Mouse (Mus musculus) monocyte, adult 2 months (primary cell): ENCODE results near the gene Plekhd1.

Experiments
- DNase-seq, 2 experiments: peaks; one replicate each; pipeline ENCODE4 v3.0.0; 2022; ENCODE audit warnings: low spot score in 2 of 2, low read depth in 1 of 2

Gene Plekhd1

GRCm38 (mm10) chr12:80698526-80699143, 6.2 kb downstream of the Plekhd1 start:
- DNase-seq, result no peak

GRCm38 (mm10) chr12:80699144-80699531, 6.7 kb downstream of the Plekhd1 start:
- DNase-seq, result no peak

DNA sequence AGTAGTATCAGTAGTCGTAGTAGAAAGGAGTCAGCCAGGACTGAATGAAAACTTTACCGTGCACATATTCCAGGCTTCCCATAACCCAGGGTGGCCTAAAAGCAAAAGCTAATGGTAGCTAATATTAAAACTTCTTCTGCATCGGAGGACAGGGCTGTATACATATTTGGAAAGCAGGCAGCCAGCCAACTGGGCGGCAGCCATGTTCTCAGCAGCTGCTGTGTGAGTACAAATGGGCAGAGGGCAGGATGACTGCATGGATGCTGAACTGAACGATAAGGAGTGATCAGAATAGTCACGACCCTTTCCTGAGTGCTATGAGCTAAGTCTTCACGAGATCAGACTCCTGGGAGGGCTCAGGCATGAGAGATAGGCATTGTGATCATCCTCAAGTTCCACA, 8.9 kb downstream of the Plekhd1 start:
- no peak for DNase-seq

- DNase-seq, result no peak
Measured at GRCm38 (mm10) chr12:80706208-80706914, 14.0 kb downstream of the Plekhd1 start.

GRCm38 (mm10) chr12:80706915-80707604, 14.7 kb downstream of the Plekhd1 start:
- no peak for DNase-seq

DNA sequence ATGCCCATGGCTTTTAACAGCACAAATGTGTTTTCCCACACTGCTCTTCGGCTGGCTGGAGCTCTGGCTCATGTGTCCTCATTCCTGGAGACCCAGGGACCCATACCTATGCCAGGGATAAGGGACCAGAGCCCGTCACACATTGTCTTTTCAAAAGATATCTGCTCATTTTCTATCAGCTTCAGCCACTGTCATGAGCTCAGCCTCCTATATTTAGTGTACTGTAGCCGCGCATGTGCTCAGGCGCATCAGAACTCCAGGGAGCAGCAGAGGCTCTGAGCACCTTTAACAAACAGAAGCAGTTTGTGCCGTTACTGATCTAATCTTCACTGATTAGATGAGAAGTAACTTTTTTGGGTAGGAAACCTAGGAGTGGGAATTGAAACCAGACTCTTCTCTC, 23.5 kb downstream of the Plekhd1 start:
- DNase-seq, result no peak

GRCm38 (mm10) chr12:80719141-80719540, 26.8 kb downstream of the Plekhd1 start:
- no peak for DNase-seq

DNA sequence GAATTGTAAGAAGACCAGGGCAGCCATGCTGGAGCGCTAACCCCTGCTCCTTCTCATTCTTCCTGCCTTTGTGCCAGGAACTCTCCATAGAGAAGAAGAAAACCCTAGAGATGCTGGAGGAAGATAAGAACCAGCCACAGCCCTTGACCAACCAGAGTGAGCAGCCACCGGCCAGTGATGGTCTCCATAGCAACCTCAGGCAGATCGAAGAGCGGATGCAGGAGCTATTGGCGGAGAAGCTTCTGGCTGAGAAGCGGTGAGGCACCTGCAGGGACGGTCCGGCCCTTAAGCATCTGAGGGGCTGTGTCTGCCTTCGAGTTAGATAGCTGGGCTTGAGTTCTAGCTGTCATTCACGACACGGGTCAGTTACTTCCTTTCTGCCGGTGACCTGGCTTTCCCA, 28.1 kb downstream of the Plekhd1 start:
- no peak for DNase-seq

- no peak for DNase-seq
Measured at GRCm38 (mm10) chr12:80721458-80721857, 29.1 kb downstream of the Plekhd1 start.

GRCm38 (mm10) chr12:80724853-80725559, 32.6 kb downstream of the Plekhd1 start:
- DNase-seq, result peak; percentile 18 to 64

GRCm38 (mm10) chr12:80728207-80728606, 35.8 kb downstream of the Plekhd1 start:
- DNase-seq, result no peak

GRCm38 (mm10) chr12:80728814-80729213, 36.4 kb downstream of the Plekhd1 start:
- no peak for DNase-seq

DNA sequence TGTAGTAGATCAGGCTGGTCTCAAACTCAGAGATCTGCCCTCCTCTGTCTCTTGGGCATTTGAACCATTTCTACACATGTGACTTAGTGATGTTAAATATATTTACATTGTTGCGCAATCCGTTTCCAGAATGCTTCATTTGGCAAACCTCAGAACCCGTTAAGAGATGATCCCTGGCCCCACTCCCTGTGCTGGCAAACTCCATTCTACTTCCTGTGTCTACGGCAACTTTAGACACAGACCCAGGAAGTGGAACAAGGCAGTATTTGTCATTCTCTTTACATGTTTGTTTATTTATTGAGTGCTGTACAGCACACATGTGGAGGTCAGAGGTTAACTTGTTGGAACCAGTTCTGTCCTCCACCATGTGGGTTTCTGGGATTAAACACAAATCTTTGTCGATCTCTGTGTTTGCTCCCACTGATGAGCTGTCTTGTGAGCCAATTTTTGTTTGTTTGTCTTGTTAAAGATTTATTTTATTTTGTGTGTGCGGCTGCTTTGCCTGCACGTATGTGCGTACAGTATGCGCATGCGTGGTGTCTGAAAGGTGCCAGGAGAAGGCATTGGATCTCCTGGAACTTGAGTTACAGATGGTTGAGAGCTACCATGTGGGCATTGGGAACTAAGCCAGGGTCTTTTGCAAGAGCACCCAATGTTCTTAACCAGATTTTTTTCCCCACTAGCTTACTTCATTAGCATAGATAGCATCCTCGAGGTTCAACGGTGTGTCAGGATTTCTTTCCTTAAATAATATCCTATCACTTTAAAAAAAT, 37.6 kb downstream of the Plekhd1 start:
- DNase-seq, result no peak

DNA sequence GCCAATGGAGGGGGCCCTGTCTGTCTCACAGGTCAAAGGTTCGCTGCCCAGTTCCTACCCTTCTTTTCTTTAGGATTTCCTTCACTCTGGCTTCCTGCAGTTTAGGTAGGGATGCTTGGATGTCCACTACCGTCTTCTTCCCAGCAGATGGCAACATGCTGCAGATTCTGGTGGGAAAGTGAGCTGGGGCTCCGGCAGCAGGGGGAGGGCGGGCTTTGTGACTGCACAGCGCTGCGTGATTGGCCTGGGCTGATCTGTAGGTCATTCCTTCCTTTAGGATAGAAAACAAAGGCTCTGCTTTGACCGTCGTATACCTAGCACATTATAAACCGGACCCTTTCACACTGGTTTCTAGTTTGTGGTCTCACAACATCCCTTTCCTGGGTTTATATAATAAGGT, 38.2 kb downstream of the Plekhd1 start:
- DNase-seq, result no peak

- DNase-seq, result no peak
Measured at GRCm38 (mm10) chr12:80734526-80735470, 42.4 kb downstream of the Plekhd1 start.

DNA sequence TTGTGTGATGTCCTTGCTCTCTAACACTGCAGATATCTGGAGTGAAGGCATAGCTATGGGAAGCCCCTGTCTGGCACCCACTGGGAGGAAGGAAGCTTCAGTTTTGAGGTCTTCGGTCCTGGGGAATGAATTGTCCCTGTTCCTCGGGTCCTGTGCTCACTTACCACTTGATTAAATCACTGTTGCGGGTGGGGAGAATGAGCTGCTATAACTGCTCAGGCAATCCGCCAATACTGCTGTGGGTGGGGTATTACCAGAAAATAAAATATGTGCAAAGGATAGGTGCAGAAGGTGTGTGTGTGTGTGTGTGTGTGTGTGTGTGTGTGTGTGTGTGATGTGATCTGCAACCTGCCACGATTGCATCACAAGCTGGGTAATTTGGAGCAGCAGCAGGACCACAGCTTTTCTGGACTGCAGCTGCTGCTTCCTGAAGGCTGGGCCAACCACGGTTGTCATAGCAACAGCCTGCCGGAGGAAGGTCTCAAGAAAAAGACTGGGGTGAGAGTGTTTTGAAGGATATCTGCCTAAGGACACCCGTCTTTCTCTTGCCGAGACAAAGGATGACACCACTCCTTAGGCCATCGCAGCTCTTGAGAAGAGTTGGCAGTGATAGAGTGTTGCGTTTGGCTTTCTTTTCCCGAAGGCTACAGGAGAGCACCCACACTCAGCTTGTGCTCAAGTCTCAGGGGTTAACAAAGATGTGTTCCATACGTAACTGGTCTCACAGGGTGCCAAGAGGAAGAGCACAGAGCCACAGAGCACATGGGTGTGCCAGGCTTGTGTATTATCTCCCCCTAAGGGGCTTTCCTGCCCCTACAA, 44.3 kb downstream of the Plekhd1 start:
- no peak for DNase-seq

DNA sequence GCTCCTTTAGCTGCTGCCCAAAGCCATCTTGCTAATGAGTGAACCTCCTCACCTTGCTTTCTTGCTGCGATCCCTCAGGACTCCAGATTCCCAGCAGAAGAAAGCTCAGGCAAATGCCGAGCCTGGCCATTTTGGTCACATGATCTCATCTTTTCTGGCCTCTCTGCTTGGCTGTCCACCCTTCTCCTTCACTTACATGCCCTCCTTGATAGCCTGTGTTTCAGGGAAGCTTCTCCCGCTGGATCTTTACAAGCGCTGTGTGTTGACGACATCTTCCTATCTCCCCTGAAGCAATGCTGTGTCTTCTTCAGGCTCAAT, 44.9 kb downstream of the Plekhd1 start:
- DNase-seq, result no peak

- no peak for DNase-seq
Measured at GRCm38 (mm10) chr12:80739482-80739881, 47.1 kb downstream of the Plekhd1 start.

DNA sequence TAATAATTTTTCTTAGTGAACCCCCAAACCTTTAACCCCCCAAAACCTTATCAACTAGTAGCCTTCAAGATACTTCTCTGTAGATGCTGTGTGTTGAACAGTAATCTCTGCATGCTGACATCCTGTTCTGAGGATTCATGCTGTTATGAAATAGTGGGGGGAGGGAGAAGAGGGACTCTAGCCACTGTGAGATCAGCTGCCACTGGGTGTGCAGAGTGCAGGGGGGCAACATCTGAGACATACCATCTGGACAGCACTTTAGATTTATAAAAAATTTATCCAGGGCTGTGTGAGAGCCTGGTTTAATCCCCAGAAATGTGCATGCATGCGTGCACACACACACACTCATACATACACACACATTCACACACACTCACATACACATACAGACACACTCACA, 52.2 kb downstream of the Plekhd1 start:
- no peak for DNase-seq
